Mouse (Mus musculus): ENCODE data around the gene Spats1.

GRCm38 (mm10) chr17:45515204-45515726 lies 40.0 kb upstream of the Spats1 start:
- TF ChIP-seq EP300 (IDR thresholded peaks at IDR 0.05; ENCODE audit: low read length) (no peak), CTCF (conservative IDR thresholded peaks at IDR 0.05 in 1 of 2, IDR thresholded peaks at IDR 0.05 in 1 of 2; ENCODE audit: low read depth in 2 of 2, low read length in 2 of 2) (no peak), MAX (IDR thresholded peaks at IDR 0.05; ENCODE audit: low read length) (no peak), ZC3H11A (IDR thresholded peaks at IDR 0.05; ENCODE audit: low read depth, low read length) (no peak), POLR2A (IDR thresholded peaks at IDR 0.05; ENCODE audit: low read depth, low read length) (no peak), JUND (conservative IDR thresholded peaks at IDR 0.05; ENCODE audit: low read depth, low read length) (no peak), SIN3A (IDR thresholded peaks at IDR 0.05; ENCODE audit: low read length) (no peak), POLR2AphosphoS2 (IDR thresholded peaks at IDR 0.05; ENCODE audit: low read depth, low read length) (no peak), TCF12 (IDR thresholded peaks at IDR 0.05; ENCODE audit: low read depth, low read length) (no peak), PAX5 (IDR thresholded peaks at IDR 0.05; ENCODE audit: low read length) (no peak), CHD2 (IDR thresholded peaks at IDR 0.05; ENCODE audit: low read length) (no peak), RAD21 (IDR thresholded peaks at IDR 0.05; ENCODE audit: low read depth, low read length) (no peak), GABPA (IDR thresholded peaks at IDR 0.05; ENCODE audit: insufficient replicate concordance, low read depth, low read length) (no peak), MAZ (IDR thresholded peaks at IDR 0.05; ENCODE audit: low read depth, low read length) (no peak)

Data from CH12.LX (cell line).